Mouse (Mus musculus) WW6 (cell line): Measurements from ENCODE around the gene Prl8a2.

ENCODE experiments used
- DNase-seq: peaks from one replicate; pipeline ENCODE4 v3.0.0-alpha.2; 2013; ENCODE audit warnings: low read depth, low spot score

The Prl8a2 gene

GRCm38 (mm10) chr13:27345373-27345772 is at the start of gene Prl8a2:
Prl8a2 (plus strand) TSS chr13:27345673.
- no peak for DNase-seq

DNA sequence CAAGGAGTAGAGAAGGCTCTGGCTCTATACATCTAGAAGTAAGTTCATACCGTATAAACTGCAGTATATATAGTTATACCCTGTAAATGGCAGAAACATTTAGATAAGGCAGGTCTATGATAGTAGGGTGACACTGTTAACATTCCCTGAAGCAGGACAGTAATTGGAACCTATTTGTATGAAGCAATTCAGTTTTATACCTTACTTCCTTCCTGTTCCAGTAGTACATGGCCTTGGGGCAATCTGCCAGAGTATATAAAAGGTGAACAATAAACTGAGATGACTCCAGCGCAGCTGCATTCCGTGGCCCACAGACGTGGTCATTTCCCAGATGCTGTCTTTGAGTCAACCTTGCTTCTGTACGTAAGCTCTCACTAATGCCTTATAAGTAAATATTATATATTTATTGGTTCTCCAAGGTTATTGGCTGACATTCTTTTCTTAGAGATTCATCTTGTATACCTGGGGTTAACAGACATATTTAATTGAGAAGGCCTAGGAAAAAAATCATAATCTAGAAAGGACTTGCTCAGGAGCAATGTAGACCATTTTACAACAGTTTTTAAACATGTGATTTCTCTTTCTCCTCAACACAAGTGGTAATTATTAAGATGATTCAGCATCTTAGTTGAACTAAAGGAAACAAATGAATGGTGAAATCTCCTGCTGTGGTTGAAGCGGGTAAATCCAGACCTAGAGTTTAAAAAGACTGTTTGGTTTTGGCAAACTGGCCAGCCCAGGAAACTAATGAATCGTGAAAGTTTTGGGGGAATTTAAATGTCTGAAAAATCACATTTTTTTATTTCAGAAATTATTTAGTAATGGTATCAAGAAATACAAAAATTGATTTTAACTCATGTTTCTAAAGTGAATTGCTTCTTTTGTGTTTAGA is 32.9 kb upstream of the Prl8a2 start, which contains the start of gene Prl6a1:
Gene Prl6a1 (plus strand): TSS at position 294 of the 892 bp plus-strand sequence.
- DNase-seq, result no peak

DNA sequence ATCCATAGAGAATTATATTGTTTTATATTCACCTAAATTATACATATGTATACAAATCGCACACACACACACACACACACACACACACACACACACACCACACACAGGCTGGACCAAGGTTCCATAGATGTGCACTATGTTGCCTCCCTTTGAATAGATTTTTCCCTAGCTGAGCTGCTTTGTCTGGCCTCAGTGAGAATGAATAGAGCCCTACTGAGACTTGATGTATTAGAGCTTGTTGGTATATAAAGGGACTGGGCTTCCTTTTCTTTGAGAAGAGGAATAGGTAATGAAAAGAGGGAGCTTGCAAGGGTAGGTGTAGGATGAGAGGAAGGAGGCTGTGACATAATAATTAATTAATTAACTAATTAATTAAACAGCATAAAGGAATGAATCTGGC is 10.5 kb upstream of the Prl8a2 start:
- DNase-seq, result no peak

DNA sequence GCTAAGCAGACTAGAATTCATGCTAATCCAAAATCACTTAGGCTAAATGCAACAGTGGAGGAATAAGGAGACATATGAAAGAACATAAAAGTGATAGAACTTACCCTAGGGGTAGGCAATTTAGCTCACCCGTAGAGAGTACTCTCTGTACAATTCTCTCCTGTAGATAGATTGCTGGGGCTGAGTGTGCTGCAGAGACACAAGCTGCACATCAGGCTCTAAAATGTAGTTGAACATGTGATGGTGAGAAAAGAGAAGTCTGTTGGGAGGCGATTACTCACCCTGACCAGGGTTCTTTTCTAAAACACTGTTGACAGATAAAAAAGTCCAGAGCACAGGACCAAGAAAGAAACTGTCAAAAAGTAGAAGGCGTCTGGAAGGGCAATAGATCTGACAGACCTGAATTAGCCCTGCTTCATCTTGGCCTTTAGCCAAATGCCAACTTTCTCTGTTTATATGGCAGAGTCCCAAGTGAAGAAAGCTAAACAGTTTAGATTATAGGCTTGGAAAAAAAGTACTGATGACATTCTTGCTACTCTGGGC is 2.7 kb upstream of the Prl8a2 start:
- no peak for DNase-seq

- no peak for DNase-seq
Measured at GRCm38 (mm10) chr13:27390746-27391145, 45.3 kb downstream of the Prl8a2 start, which contains the start of gene Prl2b1. Prl2b1 (minus strand) TSS chr13:27390846.

- no peak for DNase-seq
Measured at GRCm38 (mm10) chr13:27399061-27399724, 53.7 kb downstream of the Prl8a2 start.
